Mouse (Mus musculus): ENCODE data around the gene Gtpbp1. TPM values are rescaled to one million over a fixed set of nuclear protein-coding genes. Genes with fewer than 3 reads are reported as not detected.

The Gtpbp1 gene
- polyA plus RNA-seq, 1 experiment = 25.3 TPM

GRCm38 (mm10) chr15:79757118-79757517, 66.5 kb downstream of the Gtpbp1 start:
- no peak overlapping the region for H3K27ac ChIP-seq (ENCODE audit: insufficient read depth, low read length)

GRCm38 (mm10) chr15:79760956-79761355, 70.3 kb downstream of the Gtpbp1 start:
- H3K4me3 ChIP-seq (ENCODE audit: insufficient read depth, low read length) = no peak overlapping the region
- 0 out of 2 replicates have a peak, but pooled peaks cover 2% of the 10 kb centered on the region for H3K4me1 ChIP-seq (ENCODE audit: control insufficient read depth, insufficient read depth, low read length)
- H3K27ac ChIP-seq (ENCODE audit: insufficient read depth, low read length) = no peak overlapping the region
- TF ChIP-seq POLR2A (IDR thresholded peaks at IDR 0.05; ENCODE audit: low read depth, low read length) (no peak), CTCF (IDR thresholded peaks at IDR 0.05; ENCODE audit: borderline replicate concordance, insufficient read depth, low read length) (no peak)

More at GRCm38 (mm10) chr15:79757118-79757517, 66.5 kb downstream of the Gtpbp1 start:
- no peak overlapping the region for H3K4me3 ChIP-seq (ENCODE audit: insufficient read depth, low read length)
- TF ChIP-seq CTCF (IDR thresholded peaks at IDR 0.05; ENCODE audit: borderline replicate concordance, insufficient read depth, low read length) (no peak), POLR2A (IDR thresholded peaks at IDR 0.05; ENCODE audit: low read depth, low read length) (no peak)
- H3K4me1 ChIP-seq (ENCODE audit: control insufficient read depth, insufficient read depth, low read length) = no peaks in the 10 kb centered on the region

- H3K4me3 ChIP-seq (ENCODE audit: insufficient read depth, low read length) = no peak overlapping the region
- 0 out of 2 replicates have a peak, but pooled peaks cover 2% of the 10 kb centered on the region for H3K4me1 ChIP-seq (ENCODE audit: control insufficient read depth, insufficient read depth, low read length)
- no peak overlapping the region for H3K27ac ChIP-seq (ENCODE audit: insufficient read depth, low read length)
- TF ChIP-seq POLR2A (IDR thresholded peaks at IDR 0.05; ENCODE audit: low read depth, low read length) (no peak), CTCF (IDR thresholded peaks at IDR 0.05; ENCODE audit: borderline replicate concordance, insufficient read depth, low read length) (no peak)
These were observed 72.4 kb downstream of the Gtpbp1 start for GRCm38 (mm10) chr15:79763001-79763400.

GRCm38 (mm10) chr15:79763601-79764246, 73.1 kb downstream of the Gtpbp1 start:
- no peak for TF ChIP-seq POLR2A (IDR thresholded peaks at IDR 0.05; ENCODE audit: low read depth, low read length)
- no peak for TF ChIP-seq CTCF (IDR thresholded peaks at IDR 0.05; ENCODE audit: borderline replicate concordance, insufficient read depth, low read length)
- no peak overlapping the region for H3K4me3 ChIP-seq (ENCODE audit: insufficient read depth, low read length)

GRCm38 (mm10) chr15:79764539-79765267, 74.1 kb downstream of the Gtpbp1 start:
- TF ChIP-seq POLR2A (IDR thresholded peaks at IDR 0.05; ENCODE audit: low read depth, low read length) = no peak
- TF ChIP-seq CTCF (IDR thresholded peaks at IDR 0.05; ENCODE audit: borderline replicate concordance, insufficient read depth, low read length) = no peak
- no peak overlapping the region for H3K4me3 ChIP-seq (ENCODE audit: insufficient read depth, low read length)
- no peak overlapping the region for H3K27ac ChIP-seq (ENCODE audit: insufficient read depth, low read length)
- H3K4me1 ChIP-seq (ENCODE audit: control insufficient read depth, insufficient read depth, low read length) = 0 out of 2 replicates have a peak, but pooled peaks cover 2% of the 10 kb centered on the region

More at GRCm38 (mm10) chr15:79763601-79764246, 73.1 kb downstream of the Gtpbp1 start:
- Histone ChIP-seq H3K4me1 (ENCODE audit: control insufficient read depth, insufficient read depth, low read length) (0 out of 2 replicates have a peak, but pooled peaks cover 2% of the 10 kb centered on the region), H3K27ac (ENCODE audit: insufficient read depth, low read length) (no peak overlapping the region)

GRCm38 (mm10) chr15:79765361-79765760, 74.7 kb downstream of the Gtpbp1 start:
- TF ChIP-seq CTCF (IDR thresholded peaks at IDR 0.05; ENCODE audit: borderline replicate concordance, insufficient read depth, low read length) (no peak), POLR2A (IDR thresholded peaks at IDR 0.05; ENCODE audit: low read depth, low read length) (no peak)
- H3K4me1 ChIP-seq (ENCODE audit: control insufficient read depth, insufficient read depth, low read length) = 0 out of 2 replicates have a peak, but pooled peaks cover 2% of the 10 kb centered on the region
- no peak overlapping the region for H3K4me3 ChIP-seq (ENCODE audit: insufficient read depth, low read length)
- H3K27ac ChIP-seq (ENCODE audit: insufficient read depth, low read length) = no peak overlapping the region

- no peak overlapping the region for H3K27ac ChIP-seq (ENCODE audit: insufficient read depth, low read length)
- TF ChIP-seq CTCF (IDR thresholded peaks at IDR 0.05; ENCODE audit: borderline replicate concordance, insufficient read depth, low read length) = no peak
- TF ChIP-seq POLR2A (IDR thresholded peaks at IDR 0.05; ENCODE audit: low read depth, low read length) = no peak
- H3K4me3 ChIP-seq (ENCODE audit: insufficient read depth, low read length) = no peak overlapping the region
- peaks cover 6% of the 10 kb centered on the region; the same call in 1 of the 2 replicates for H3K4me1 ChIP-seq (ENCODE audit: control insufficient read depth, insufficient read depth, low read length)
These were observed 75.5 kb downstream of the Gtpbp1 start for GRCm38 (mm10) chr15:79766168-79766567.

- H3K4me3 ChIP-seq (ENCODE audit: insufficient read depth, low read length) = no peak overlapping the region
- no peak for TF ChIP-seq CTCF (IDR thresholded peaks at IDR 0.05; ENCODE audit: borderline replicate concordance, insufficient read depth, low read length)
- no peak for TF ChIP-seq POLR2A (IDR thresholded peaks at IDR 0.05; ENCODE audit: low read depth, low read length)
- no peak overlapping the region for H3K27ac ChIP-seq (ENCODE audit: insufficient read depth, low read length)
- H3K4me1 ChIP-seq (ENCODE audit: control insufficient read depth, insufficient read depth, low read length) = peaks cover 8% of the 10 kb centered on the region; the same call in 1 of the 2 replicates
These were observed 76.0 kb downstream of the Gtpbp1 start for GRCm38 (mm10) chr15:79766586-79767071.

GRCm38 (mm10) chr15:79767327-79767961, 76.8 kb downstream of the Gtpbp1 start:
- Histone ChIP-seq H3K4me1 (ENCODE audit: control insufficient read depth, insufficient read depth, low read length) (peaks cover 8% of the 10 kb centered on the region; the same call in 1 of the 2 replicates), H3K27ac (ENCODE audit: insufficient read depth, low read length) (no peak overlapping the region), H3K4me3 (ENCODE audit: insufficient read depth, low read length) (no peak overlapping the region)
- no peak for TF ChIP-seq CTCF (IDR thresholded peaks at IDR 0.05; ENCODE audit: borderline replicate concordance, insufficient read depth, low read length)
- TF ChIP-seq POLR2A (IDR thresholded peaks at IDR 0.05; ENCODE audit: low read depth, low read length) = no peak

Data from embryonic fibroblast, embryonic 13.5 days (primary cell).